Comparison of ENCODE assay signal across 8 mouse cellular contexts in genomic region chr8:122331134-122331523, GRCm38 (mm10). TPM values are rescaled to one million over a fixed set of nuclear protein-coding genes. Genes with fewer than 3 reads are reported as not detected.
DNase-seq lines count a peak whose midpoint lies in the region; ATAC-seq and TF ChIP-seq lines count a peak whose summit lies in the region.

No protein-coding gene starts in this region.

- H3K4me1 ChIP-seq in embryonic facial prominence, embryonic 14.5 days (ENCODE audit: control insufficient read depth, insufficient read depth, low read length): peaks cover 5% of the 10 kb centered on the region; the same call in 1 of the 2 replicates
- peaks cover 11% of the 10 kb centered on the region for H3K4me1 ChIP-seq in hindbrain, postnatal 0 days (ENCODE audit: insufficient read depth, low read length)
- peaks cover 52 to 59% of the 10 kb centered on the region in 2 experiments for H3K4me1 ChIP-seq in liver, embryonic 14.5 days (replicated peaks; ENCODE audit: control insufficient read depth in 2 of 2, insufficient read depth in 2 of 2, low read length in 1 of 2)
- peaks cover 9% of the 10 kb centered on the region for H3K4me1 ChIP-seq in cerebellum, adult 2 months (ENCODE audit: control insufficient read depth, insufficient read depth, low read length)

- H3K9me3 ChIP-seq in embryonic facial prominence, embryonic 14.5 days (ENCODE audit: control insufficient read depth, low read length): no peaks in the 10 kb centered on the region
- H3K9me3 ChIP-seq in hindbrain, postnatal 0 days (ENCODE audit: low read length): no peaks in the 10 kb centered on the region
- H3K9me3 ChIP-seq in liver, embryonic 14.5 days (ENCODE audit: control insufficient read depth, low read length): peaks cover 4% of the 10 kb centered on the region

- H3K4me3 ChIP-seq in embryonic facial prominence, embryonic 14.5 days (ENCODE audit: low read depth, low read length): no peak overlapping the region
- no peak overlapping the region for H3K4me3 ChIP-seq in hindbrain, postnatal 0 days (ENCODE audit: low read length)
- H3K4me3 ChIP-seq in liver, embryonic 14.5 days (ENCODE audit: insufficient read depth in 1 of 2, low read depth in 2 of 2, low read length in 2 of 2): no peak overlapping the region
- no peak overlapping the region for H3K4me3 ChIP-seq in cerebellum, adult 2 months (replicated peaks; ENCODE audit: insufficient read depth, low read depth, low read length)

- no peak overlapping the region for H3K4me2 ChIP-seq in embryonic facial prominence, embryonic 14.5 days (ENCODE audit: low read depth, low read length)
- H3K4me2 ChIP-seq in hindbrain, postnatal 0 days (ENCODE audit: low read depth, low read length): no peak overlapping the region
- no peak overlapping the region for H3K4me2 ChIP-seq in liver, embryonic 14.5 days (ENCODE audit: low read depth)

- ATAC-seq in embryonic facial prominence, embryonic 14.5 days (ENCODE audit: low read depth): no peak
- ATAC-seq in hindbrain, postnatal 0 days: no peak
- no peak for ATAC-seq in liver, embryonic 14.5 days (ENCODE audit: insufficient read depth)

- H3K9ac ChIP-seq in embryonic facial prominence, embryonic 14.5 days (ENCODE audit: low read depth, low read length): peak overlapping the region; percentile 25; the same call in 1 of the 2 replicates
- H3K9ac ChIP-seq in hindbrain, postnatal 0 days (replicated peaks; ENCODE audit: low read length): 0 out of 2 replicates have a peak overlapping the region, but pooled peaks have one; percentile 17
- H3K9ac ChIP-seq in liver, embryonic 14.5 days (replicated peaks): no peak overlapping the region

- no peak for TF ChIP-seq EP300 in liver, embryonic 14.5 days (IDR thresholded peaks at IDR 0.05; ENCODE audit: low read depth)

- no peak overlapping the region; the same call in 1 of the 2 replicates for H3K27ac ChIP-seq in embryonic facial prominence, embryonic 14.5 days (replicated peaks; ENCODE audit: low read depth, low read length)
- H3K27ac ChIP-seq in hindbrain, postnatal 0 days: no peak overlapping the region
- H3K27ac ChIP-seq in liver, embryonic 14.5 days: peak overlapping the region; percentile 93
- H3K27ac ChIP-seq in cerebellum, adult 2 months (ENCODE audit: insufficient read depth, low read length): no peak overlapping the region

- no peak for TF ChIP-seq CTCF in hindbrain, postnatal 0 days (IDR thresholded peaks at IDR 0.05; ENCODE audit: low read depth)
- no peak for TF ChIP-seq CTCF in liver, embryonic 14.5 days (IDR thresholded peaks at IDR 0.05; ENCODE audit: low read depth)
- no peak for TF ChIP-seq CTCF in cerebellum, adult 2 months (IDR thresholded peaks at IDR 0.05; ENCODE audit: borderline replicate concordance, insufficient read depth, low read depth, low read length)

- TF ChIP-seq POLR2A in cerebellum, adult 2 months (IDR thresholded peaks at IDR 0.05; ENCODE audit: borderline replicate concordance, insufficient read depth, low read length): no peak

- H3K27me3 ChIP-seq in embryonic facial prominence, embryonic 14.5 days (replicated peaks; ENCODE audit: control insufficient read depth, insufficient read depth, low read length): peaks cover 22% of the 10 kb centered on the region
- 0 out of 2 replicates have a peak, but pooled peaks cover 5% of the 10 kb centered on the region for H3K27me3 ChIP-seq in hindbrain, postnatal 0 days (ENCODE audit: insufficient read depth, low read length)
- no peaks in the 10 kb centered on the region for H3K27me3 ChIP-seq in liver, embryonic 14.5 days (ENCODE audit: control insufficient read depth, insufficient read depth, low read length)
- H3K27me3 ChIP-seq in cerebellum, adult 2 months (ENCODE audit: control insufficient read depth, insufficient read depth, low read length): no peaks in the 10 kb centered on the region

- no peaks in the 10 kb centered on the region for H3K36me3 ChIP-seq in embryonic facial prominence, embryonic 14.5 days (ENCODE audit: control insufficient read depth, insufficient read depth, low read length)
- H3K36me3 ChIP-seq in hindbrain, postnatal 0 days (ENCODE audit: insufficient read depth, low read length): 0 out of 2 replicates have a peak, but pooled peaks cover 4% of the 10 kb centered on the region
- peaks cover 92% of the 10 kb centered on the region for H3K36me3 ChIP-seq in liver, embryonic 14.5 days (replicated peaks; ENCODE audit: control insufficient read depth, insufficient read depth, low read depth)

- 53% methylated on average over 3 of the region's 3 CpGs for WGBS in embryonic facial prominence, embryonic 14.5 days
- WGBS in hindbrain, postnatal 0 days: 43% methylated on average over 3 of the region's 3 CpGs
- 72% methylated on average over 3 of the region's 3 CpGs for WGBS in liver, embryonic 14.5 days (ENCODE audit: insufficient replicate concordance)
- 65% methylated on average over 3 of the region's 3 CpGs for WGBS in cerebellum, adult 2 months

- peak; percentile 71 for DNase-seq in adrenal gland, adult 2 months
- no peak for DNase-seq in adrenal gland, postnatal 4 days (ENCODE audit: low spot score in 2 of 2)
- DNase-seq in embryonic facial prominence, embryonic 14.5 days (ENCODE audit: low spot score): peak; percentile 65
- DNase-seq in hindbrain, postnatal 0 days (ENCODE audit: low spot score): no peak
- no peak for DNase-seq in liver, embryonic 14.5 days (ENCODE audit: low read depth in 3 of 3, low spot score in 3 of 3)
- DNase-seq in spleen, postnatal 10 days (ENCODE audit: low spot score in 2 of 2): no peak
- DNase-seq in cerebellum, adult 2 months: no peak
- DNase-seq in B cell, adult 2 months: no peak

RNA-seq across cellular contexts. Expression of gene Trhr2, which starts 29.4 kb away (rescaled TPM):
- total RNA-seq in adrenal gland, adult 2 months (2021): not detected
- not detected in 2 replicates for polyA plus RNA-seq in adrenal gland, adult 2 months (2012; rRNA removed)
- total RNA-seq in adrenal gland, postnatal 4 days (2021): not detected
- 0.16 TPM in 1 of 2 replicates, not detected in the other for polyA plus RNA-seq in embryonic facial prominence, embryonic 14.5 days (2014; fragmentation: Nextera tagmentation; extraction: Ambion mirVana)
- total RNA-seq in hindbrain, postnatal 0 days (2014; rRNA removed): 2.0 and 3.2 TPM in 2 replicates
- 0.45 and 0.57 TPM in 2 replicates for polyA plus RNA-seq in hindbrain, postnatal 0 days (2015; fragmentation: Nextera tagmentation; extraction: Ambion mirVana)
- not detected in 2 replicates for polyA plus RNA-seq in liver, embryonic 14.5 days (2012; rRNA removed)
- not detected in 2 replicates for polyA plus RNA-seq in liver, embryonic 14.5 days (2014; fragmentation: Nextera tagmentation; extraction: Ambion mirVana)
- 0.63 and 1.8 TPM in 2 replicates for polyA plus RNA-seq in cerebellum, adult 2 months (2012; rRNA removed)

RNA-seq across cellular contexts. Expression of gene Zc3h18, which starts 45.3 kb away (rescaled TPM):
- total RNA-seq in adrenal gland, adult 2 months (2021): 10 to 100 TPM; 36.9 to 44.8 TPM
- 34.3 and 38.2 TPM in 2 replicates for polyA plus RNA-seq in adrenal gland, adult 2 months (2012; rRNA removed)
- 10 to 100 TPM; 48.9 to 52.0 TPM for total RNA-seq in adrenal gland, postnatal 4 days (2021)
- polyA plus RNA-seq in embryonic facial prominence, embryonic 14.5 days (2014; fragmentation: Nextera tagmentation; extraction: Ambion mirVana): 30.9 and 31.6 TPM in 2 replicates
- 24.4 and 25.6 TPM in 2 replicates for total RNA-seq in hindbrain, postnatal 0 days (2014; rRNA removed)
- 25.2 and 25.3 TPM in 2 replicates for polyA plus RNA-seq in hindbrain, postnatal 0 days (2015; fragmentation: Nextera tagmentation; extraction: Ambion mirVana)
- polyA plus RNA-seq in liver, embryonic 14.5 days (2012; rRNA removed): 15.2 and 20.4 TPM in 2 replicates
- 12.8 and 16.7 TPM in 2 replicates for polyA plus RNA-seq in liver, embryonic 14.5 days (2014; fragmentation: Nextera tagmentation; extraction: Ambion mirVana)
- 39.2 and 40.1 TPM in 2 replicates for polyA plus RNA-seq in cerebellum, adult 2 months (2012; rRNA removed)

RNA-seq across cellular contexts. Expression of gene Zfpm1, which starts 49.2 kb away (rescaled TPM):
- 10 to 100 TPM; 16.0 to 24.2 TPM for total RNA-seq in adrenal gland, adult 2 months (2021)
- 37.4 and 60.4 TPM in 2 replicates for polyA plus RNA-seq in adrenal gland, adult 2 months (2012; rRNA removed)
- 10 to 100 TPM; 32.9 to 42.5 TPM for total RNA-seq in adrenal gland, postnatal 4 days (2021)
- 1.7 and 1.9 TPM in 2 replicates for polyA plus RNA-seq in embryonic facial prominence, embryonic 14.5 days (2014; fragmentation: Nextera tagmentation; extraction: Ambion mirVana)
- total RNA-seq in hindbrain, postnatal 0 days (2014; rRNA removed): 28.0 and 37.6 TPM in 2 replicates
- 1.5 and 2.0 TPM in 2 replicates for polyA plus RNA-seq in hindbrain, postnatal 0 days (2015; fragmentation: Nextera tagmentation; extraction: Ambion mirVana)
- polyA plus RNA-seq in liver, embryonic 14.5 days (2012; rRNA removed): 69.6 and 80.3 TPM in 2 replicates
- 13.3 and 16.2 TPM in 2 replicates for polyA plus RNA-seq in liver, embryonic 14.5 days (2014; fragmentation: Nextera tagmentation; extraction: Ambion mirVana)
- 19.6 and 20.1 TPM in 2 replicates for polyA plus RNA-seq in cerebellum, adult 2 months (2012; rRNA removed)

Comparison
In these comparisons a context has a peak if more than half of its experiments do, and no peak if none do; other contexts are left out.
1. DNase-seq: peak in adrenal gland, adult 2 months (single experiment) and embryonic facial prominence, embryonic 14.5 days (single experiment); none in adrenal gland, postnatal 4 days (0 of 2), hindbrain, postnatal 0 days (single experiment), liver, embryonic 14.5 days (0 of 3), spleen, postnatal 10 days (0 of 2), cerebellum, adult 2 months (0 of 2) and B cell, adult 2 months (0 of 2).